Mouse (Mus musculus): Measurements from ENCODE around the gene Dcun1d3. TPM values are rescaled to one million over a fixed set of nuclear protein-coding genes. Genes with fewer than 3 reads are reported as not detected.

Dcun1d3 gene
- total and polyA plus RNA-seq, 3 experiments: 3.2 to 5.2 (median 4.2) TPM

DNA sequence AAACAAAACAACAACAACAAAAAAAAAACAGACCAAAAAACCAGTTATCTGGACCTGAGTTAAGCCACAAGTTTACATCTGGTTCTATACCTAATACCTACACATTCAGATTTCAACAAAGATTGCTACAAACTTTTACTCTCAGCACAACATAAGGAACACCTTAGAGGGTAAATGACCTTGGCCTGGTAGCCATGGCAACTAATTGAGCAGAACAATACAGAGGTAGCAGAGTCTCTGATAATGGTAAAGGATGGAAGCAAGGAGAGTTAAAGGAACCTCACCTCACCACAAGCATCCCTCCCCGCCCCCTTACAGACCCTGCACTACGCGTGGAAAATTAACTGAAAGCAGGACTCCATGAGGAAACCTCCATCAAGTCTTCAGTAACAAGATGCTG, 36.0 kb downstream of the Dcun1d3 start:
- no peak overlapping the region for H3K27ac ChIP-seq (ENCODE audit: insufficient read depth, low read depth)
- no peak overlapping the region for H3K4me3 ChIP-seq (replicated peaks in 1 of 3; ENCODE audit: low read depth in 2 of 3, low read length in 2 of 3, poor library complexity in 1 of 3)
- H3K27me3 ChIP-seq (replicated peaks): no peaks in the 10 kb centered on the region
- no peak for DNase-seq (ENCODE audit: extremely low read depth)
- H3K79me2 ChIP-seq (replicated peaks; ENCODE audit: control insufficient read depth, extremely low read depth, insufficient read depth, poor library complexity, severe bottlenecking): no peaks in the 10 kb centered on the region
- H3K4me1 ChIP-seq (ENCODE audit: control insufficient read depth in 1 of 2, insufficient read depth in 2 of 2): peaks cover 21 to 67% of the 10 kb centered on the region in 2 experiments
- in situ Hi-C loops (cut with MboI; ENCODE audit: low pct_ligation_motif_present, low pct_unique_long_range_greater_than_20kb, low sequenced_read_pairs) (loop anchor here (25.0 kb wide), 1 partner anchor 202 kb away; no protein-coding TSS in a partner anchor), dilution Hi-C loops (cut with MboI; ENCODE audit: extremely low pct_ligation_motif_present, extremely low pct_unique_long_range_greater_than_20kb, low sequenced_read_pairs) (no loop called here)
- H3K36me3 ChIP-seq (replicated peaks in 1 of 2; ENCODE audit: control insufficient read depth in 1 of 2, insufficient read depth in 1 of 2, low read length in 1 of 2): peaks cover 6 to 37% of the 10 kb centered on the region in 2 experiments
- H3K4me2 ChIP-seq (ENCODE audit: insufficient read depth, low read depth, poor library complexity, severe bottlenecking): peak overlapping the region; percentile 87; the same call in 1 of the 2 replicates
- TF ChIP-seq CTCF (conservative IDR thresholded peaks at IDR 0.05 in 1 of 2, IDR thresholded peaks at IDR 0.05 in 1 of 2; ENCODE audit: low read depth in 2 of 2, low read length in 2 of 2): no peak
- TF ChIP-seq ZKSCAN1 (IDR thresholded peaks at IDR 0.05; ENCODE audit: borderline replicate concordance, low read depth, low read length): no peak
- TF ChIP-seq PAX5 (IDR thresholded peaks at IDR 0.05; ENCODE audit: low read length): no peak
- no peak for TF ChIP-seq MXI1 (IDR thresholded peaks at IDR 0.05; ENCODE audit: low read depth, low read length)
- TF ChIP-seq NRF1 (IDR thresholded peaks at IDR 0.05; ENCODE audit: low read depth, low read length): no peak
- TF ChIP-seq JUN (IDR thresholded peaks at IDR 0.05; ENCODE audit: insufficient read depth, low read depth, low read length): no peak
- no peak for TF ChIP-seq ZC3H11A (IDR thresholded peaks at IDR 0.05; ENCODE audit: low read depth, low read length)
- no peak for TF ChIP-seq ELF1 (IDR thresholded peaks at IDR 0.05; ENCODE audit: low read depth, low read length)
- TF ChIP-seq SMC3 (IDR thresholded peaks at IDR 0.05; ENCODE audit: low read depth, low read length): no peak
- no peak for TF ChIP-seq HCFC1 (IDR thresholded peaks at IDR 0.05; ENCODE audit: low read depth, low read length)
- H3K9me3 ChIP-seq (replicated peaks; ENCODE audit: low read length): no peaks in the 10 kb centered on the region
- no peak overlapping the region for H3K9ac ChIP-seq (ENCODE audit: insufficient read depth, low read depth)

- H3K27ac ChIP-seq (ENCODE audit: insufficient read depth, low read depth): no peak overlapping the region
- no peak overlapping the region for H3K4me3 ChIP-seq (replicated peaks in 1 of 3; ENCODE audit: low read depth in 2 of 3, low read length in 2 of 3, poor library complexity in 1 of 3)
- dilution Hi-C loops (cut with MboI; ENCODE audit: extremely low pct_ligation_motif_present, extremely low pct_unique_long_range_greater_than_20kb, low sequenced_read_pairs) (no loop called here), in situ Hi-C loops (cut with MboI; ENCODE audit: low pct_ligation_motif_present, low pct_unique_long_range_greater_than_20kb, low sequenced_read_pairs) (loop anchor here (25.0 kb wide), 1 partner anchor 203 kb away; no protein-coding TSS in a partner anchor)
- H3K36me3 ChIP-seq (replicated peaks in 1 of 2; ENCODE audit: control insufficient read depth in 1 of 2, insufficient read depth in 1 of 2, low read length in 1 of 2): peaks cover 6 to 42% of the 10 kb centered on the region in 2 experiments
- DNase-seq (ENCODE audit: extremely low read depth): peak; percentile 27
- peaks cover 21 to 72% of the 10 kb centered on the region in 2 experiments for H3K4me1 ChIP-seq (ENCODE audit: control insufficient read depth in 1 of 2, insufficient read depth in 2 of 2)
- H3K9me3 ChIP-seq (replicated peaks; ENCODE audit: low read length): no peaks in the 10 kb centered on the region
- TF ChIP-seq ZC3H11A (IDR thresholded peaks at IDR 0.05; ENCODE audit: low read depth, low read length) (no peak), MAFK (IDR thresholded peaks at IDR 0.05; ENCODE audit: insufficient replicate concordance, low read length) (no peak), SMC3 (IDR thresholded peaks at IDR 0.05; ENCODE audit: low read depth, low read length) (peak; percentile 68), ZNF384 (IDR thresholded peaks at IDR 0.05; ENCODE audit: low read depth, low read length) (no peak), ELF1 (IDR thresholded peaks at IDR 0.05; ENCODE audit: low read depth, low read length) (no peak), SIN3A (IDR thresholded peaks at IDR 0.05; ENCODE audit: low read length) (no peak), PAX5 (IDR thresholded peaks at IDR 0.05; ENCODE audit: low read length) (no peak), IRF4 (IDR thresholded peaks at IDR 0.05; ENCODE audit: low read depth, low read length) (0 out of 2 replicates have a peak, but pooled peaks have one; percentile 13), RAD21 (IDR thresholded peaks at IDR 0.05; ENCODE audit: low read depth, low read length) (peak; percentile 67), USF2 (conservative IDR thresholded peaks at IDR 0.05; ENCODE audit: low read depth, low read length) (no peak), CTCF (conservative IDR thresholded peaks at IDR 0.05 in 1 of 2, IDR thresholded peaks at IDR 0.05 in 1 of 2; ENCODE audit: low read depth in 2 of 2, low read length in 2 of 2) (peak in 1 of 2 experiments; percentile 66; a peak in 2 of 4 replicates), UBTF (IDR thresholded peaks at IDR 0.05; ENCODE audit: low read depth, low read length) (no peak), EP300 (IDR thresholded peaks at IDR 0.05; ENCODE audit: low read length) (no peak), JUND (conservative IDR thresholded peaks at IDR 0.05; ENCODE audit: low read depth, low read length) (no peak)
- no peak overlapping the region for H3K4me2 ChIP-seq (ENCODE audit: insufficient read depth, low read depth, poor library complexity, severe bottlenecking)
- H3K79me2 ChIP-seq (replicated peaks; ENCODE audit: control insufficient read depth, extremely low read depth, insufficient read depth, poor library complexity, severe bottlenecking): no peaks in the 10 kb centered on the region
- H3K27me3 ChIP-seq (replicated peaks): no peaks in the 10 kb centered on the region
- H3K9ac ChIP-seq (ENCODE audit: insufficient read depth, low read depth): no peak overlapping the region
These were observed 36.6 kb downstream of the Dcun1d3 start for GRCm38 (mm10) chr7:119859476-119859875.
